Mouse (Mus musculus) gonadal fat pad, adult 2 months (tissue): ENCODE data around the gene Prkra. TPM values are rescaled to one million over a fixed set of nuclear protein-coding genes. Genes with fewer than 3 reads are reported as not detected.

ENCODE experiments used
- DNase-seq: peaks from one replicate; pipeline ENCODE4 v3.0.0-alpha.2; 2012; ENCODE audit warnings: low read depth
- polyA plus RNA-seq: library from polyadenylated mRNA; depleted of rRNA; stranded (reverse); fragments of >200 nt; gene quantifications from 2 replicates; pipeline ENCODE4 v1.2.3, GENCODE M21; 2012; rRNA removed

The Prkra gene
- polyA plus RNA-seq = 26.0 and 29.3 TPM in 2 replicates

DNA sequence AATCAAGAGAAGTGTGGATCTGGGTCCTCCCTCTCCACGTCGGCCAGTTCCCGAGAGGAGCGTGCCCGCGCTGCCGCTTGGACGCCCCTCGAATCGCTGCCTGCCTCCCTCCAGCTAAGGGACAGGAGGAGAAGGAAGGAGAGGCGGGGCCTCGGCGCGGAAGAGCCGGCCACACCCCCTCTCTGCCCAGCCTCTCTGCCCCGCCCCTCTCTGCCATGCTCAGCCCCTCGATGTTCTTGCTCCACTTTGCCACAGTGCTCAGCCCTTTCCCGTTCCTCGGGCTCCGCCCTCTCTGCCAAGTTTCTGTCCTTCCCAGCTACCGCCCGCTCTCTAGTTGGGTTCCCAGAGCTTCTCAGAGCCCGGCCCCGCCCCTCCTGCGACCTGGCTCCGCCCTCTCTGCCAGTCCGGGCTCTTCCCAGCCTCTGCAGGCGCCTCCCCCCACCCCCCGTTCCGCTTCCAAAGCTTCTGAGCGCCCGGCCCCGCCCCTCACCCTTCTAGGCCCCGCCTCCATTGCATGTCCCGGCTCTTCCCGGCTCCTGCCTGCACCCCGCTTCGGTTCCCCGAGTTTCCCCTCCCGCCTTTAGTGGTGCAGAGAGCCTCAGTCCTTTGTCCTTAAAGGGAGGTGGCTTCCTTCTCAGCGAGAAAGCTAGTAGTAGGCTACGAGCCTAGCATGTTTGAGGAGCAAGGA lies at the start of gene Prkra, which contains the start of gene Pjvk:
Gene Prkra, minus strand, starts transcription at position 133 of the 688 bp plus-strand sequence.
Gene Pjvk, plus strand, starts transcription at position 594 of the 688 bp plus-strand sequence.
- DNase-seq = no peak

DNA sequence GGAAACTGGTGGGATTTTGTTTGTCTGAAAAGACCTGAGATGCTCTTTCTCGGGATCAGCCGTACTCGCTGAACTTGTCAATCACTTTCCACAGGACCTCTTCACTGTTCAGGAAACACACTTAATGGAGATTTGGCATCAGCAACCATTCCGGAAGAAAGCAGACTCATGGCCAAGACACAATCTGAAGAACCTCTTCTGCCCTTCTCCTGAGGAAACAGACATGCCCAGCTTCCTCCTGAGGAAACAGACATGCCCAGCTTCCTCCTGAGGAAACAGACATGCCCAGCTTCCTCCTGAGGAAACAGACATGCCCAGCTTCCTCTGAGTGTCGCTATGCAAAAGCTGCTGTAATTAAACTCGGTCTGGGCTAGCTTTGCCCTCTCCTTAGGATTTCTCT lies 47.5 kb upstream of the Prkra start:
- no peak for DNase-seq

DNA sequence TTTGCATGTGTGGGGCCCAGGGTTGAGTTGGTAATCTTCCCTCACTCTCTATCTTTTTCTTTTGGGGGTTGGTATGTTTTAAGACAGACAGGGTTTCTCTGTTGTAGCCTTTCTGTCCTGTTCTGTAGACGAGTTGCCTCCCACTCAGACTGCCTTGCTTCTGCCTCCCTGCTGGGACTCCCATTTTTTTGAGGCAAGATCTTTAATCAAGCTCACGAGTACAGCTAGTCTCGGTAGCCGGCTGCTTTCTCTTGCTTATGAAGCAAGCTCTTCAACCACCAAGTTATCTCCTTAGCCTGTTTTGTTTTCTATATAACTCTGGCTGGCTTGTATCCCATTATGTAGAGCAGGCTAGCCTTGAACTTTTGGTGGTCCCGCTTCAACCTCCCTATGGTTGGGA lies 46.0 kb upstream of the Prkra start:
- DNase-seq = no peak

DNA sequence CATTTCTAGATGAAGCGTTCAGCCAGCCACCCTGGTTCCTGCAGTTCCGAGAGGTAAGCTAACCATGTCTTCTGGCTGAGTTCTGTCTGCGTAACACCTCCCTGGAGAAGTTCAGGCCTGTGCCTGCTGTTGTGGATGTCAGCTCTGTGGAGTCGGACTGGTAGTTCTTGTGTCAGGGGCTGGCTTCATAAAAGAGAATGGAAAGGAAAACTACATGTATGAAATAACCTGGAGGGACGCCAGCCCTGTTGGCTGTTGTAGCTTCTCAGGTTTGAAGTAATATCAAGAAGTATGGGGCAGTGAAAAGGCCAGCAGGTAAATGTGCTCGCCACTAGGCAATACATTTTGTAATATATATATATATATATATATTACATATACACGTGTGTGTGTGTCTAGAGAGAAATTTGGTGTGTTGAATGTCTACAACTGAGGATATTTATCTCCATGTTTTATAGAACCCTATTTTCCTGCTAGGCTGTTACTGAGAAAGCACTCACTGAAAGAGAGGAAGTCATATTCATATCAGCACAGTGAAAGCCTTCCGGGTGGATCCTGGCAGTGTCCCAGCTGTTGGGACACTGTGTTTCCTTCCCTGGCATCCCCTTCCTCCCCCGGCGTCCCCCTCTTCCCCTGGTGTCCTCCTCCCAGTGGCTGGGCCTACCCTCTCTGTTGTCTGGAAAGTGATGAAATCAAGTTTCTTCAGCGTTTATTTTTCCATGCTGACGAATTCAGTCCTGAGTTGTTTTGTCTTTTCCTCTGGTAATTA lies 42.8 kb upstream of the Prkra start:
- DNase-seq = no peak

DNA sequence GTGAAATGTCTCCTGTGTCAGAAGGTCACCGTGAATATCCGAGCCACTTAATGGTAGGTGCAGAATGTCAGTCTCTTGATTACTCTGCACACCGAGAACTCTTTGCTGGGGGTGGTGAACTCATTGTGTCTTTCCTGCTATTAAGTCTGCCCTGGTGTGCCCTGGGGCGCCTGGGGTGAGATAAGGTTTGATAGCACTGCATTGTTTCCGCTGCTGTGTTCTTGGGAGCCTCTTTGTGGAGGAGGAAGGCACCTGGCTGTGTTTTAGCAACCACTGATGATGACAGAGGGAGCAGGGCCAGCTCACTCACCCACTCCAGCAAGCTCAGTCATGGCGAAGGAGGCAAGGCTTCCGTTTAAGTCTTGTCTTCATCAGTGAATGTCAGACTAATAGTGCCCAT lies 40.3 kb upstream of the Prkra start:
- no peak for DNase-seq

DNA sequence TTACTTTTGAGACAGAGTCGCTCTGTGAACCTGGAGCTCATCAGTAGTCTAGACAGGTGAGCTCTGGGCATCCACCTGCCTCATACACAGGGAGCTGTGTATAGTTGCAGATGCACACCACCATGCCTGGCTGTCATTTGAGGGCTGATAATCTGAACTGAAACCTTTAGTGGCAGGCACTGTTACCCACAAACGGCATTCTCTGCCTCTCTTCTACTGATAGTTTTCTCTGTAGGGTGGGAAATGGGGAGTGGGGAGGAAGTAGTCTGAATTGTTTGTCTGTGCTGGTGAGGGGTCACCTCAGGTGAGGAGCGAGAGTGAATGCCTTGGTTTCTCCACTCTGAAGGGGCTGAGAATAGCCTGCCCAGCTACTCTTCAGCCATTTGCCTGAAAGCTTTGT lies 39.8 kb upstream of the Prkra start:
- DNase-seq = no peak

DNA sequence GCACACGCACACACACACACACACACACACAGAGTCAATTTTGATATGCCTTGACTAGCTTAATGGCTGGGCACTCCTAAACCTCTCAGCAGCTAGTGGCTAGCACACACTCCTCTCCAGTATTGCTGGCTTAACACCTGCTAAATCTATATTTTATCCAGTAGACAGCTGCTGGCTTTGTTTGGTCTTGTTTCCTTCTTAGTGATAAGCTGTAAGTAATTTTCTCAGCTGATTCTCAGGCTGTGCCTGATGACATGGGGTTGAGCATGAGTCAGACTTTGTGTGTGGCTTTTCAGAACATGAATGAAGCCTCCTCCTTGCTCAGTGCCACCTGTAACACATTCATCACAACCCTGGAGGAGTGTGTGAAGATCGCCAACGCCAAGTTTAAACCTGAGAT lies 39.2 kb upstream of the Prkra start:
- no peak for DNase-seq

DNA sequence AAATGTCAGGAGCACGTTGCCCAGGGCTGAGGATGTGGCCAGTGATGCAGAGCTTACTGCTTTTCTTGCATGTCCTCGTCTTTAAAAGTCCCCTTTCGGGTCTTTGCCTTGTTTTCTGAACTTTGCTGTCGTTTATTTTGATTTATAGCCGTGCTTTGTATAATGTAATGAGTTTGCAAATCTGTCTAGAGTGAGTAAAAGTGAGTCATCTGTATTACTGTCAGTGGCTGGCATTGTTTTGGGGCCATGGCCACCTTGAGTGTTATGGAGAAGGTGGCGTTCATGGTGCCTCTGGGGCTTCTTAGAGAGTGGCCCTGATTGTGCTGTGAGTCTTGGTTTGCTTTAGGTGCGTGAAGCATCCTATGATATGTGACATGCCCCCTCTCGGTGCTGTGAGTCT lies 34.5 kb upstream of the Prkra start:
- DNase-seq = no peak

DNA sequence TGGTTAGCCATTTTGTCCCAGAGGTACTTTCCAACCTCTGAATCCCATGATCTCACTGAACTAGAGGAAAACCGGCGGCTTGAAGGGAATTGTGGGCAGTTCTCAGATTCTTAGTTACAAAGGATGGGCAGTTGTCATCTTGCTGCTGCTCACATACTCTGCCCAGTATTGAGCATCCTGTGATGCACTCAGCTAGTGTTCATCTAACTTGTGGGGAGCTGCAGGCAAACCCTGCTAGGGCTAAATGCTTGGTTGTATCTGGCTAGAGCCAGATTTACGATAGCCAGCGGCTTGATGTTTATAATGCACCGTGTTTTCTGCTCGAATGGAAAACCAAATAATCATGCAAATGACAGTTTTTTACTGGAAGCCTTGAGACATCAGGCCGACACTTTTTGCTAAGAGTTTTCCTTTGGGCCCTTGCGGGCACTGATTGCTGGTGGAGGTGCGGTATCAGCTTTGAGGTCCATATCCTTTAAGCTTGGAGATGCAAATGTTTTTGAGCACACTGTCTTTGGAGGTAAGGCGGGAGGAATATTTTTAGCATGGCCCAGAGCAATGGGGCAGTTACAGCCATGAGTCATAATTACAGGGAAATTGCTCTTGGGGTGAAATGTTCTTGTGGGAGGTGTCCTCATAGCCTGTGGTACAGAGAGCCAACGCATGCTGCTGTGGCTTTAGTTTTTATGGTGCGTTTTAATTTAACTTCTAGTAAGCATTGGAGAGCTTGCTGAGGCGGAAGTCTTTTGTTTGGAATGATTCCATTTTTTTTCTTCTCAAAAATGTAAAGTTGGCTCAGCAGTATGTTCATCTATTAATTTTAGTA lies 28.8 kb upstream of the Prkra start:
- DNase-seq = no peak

DNA sequence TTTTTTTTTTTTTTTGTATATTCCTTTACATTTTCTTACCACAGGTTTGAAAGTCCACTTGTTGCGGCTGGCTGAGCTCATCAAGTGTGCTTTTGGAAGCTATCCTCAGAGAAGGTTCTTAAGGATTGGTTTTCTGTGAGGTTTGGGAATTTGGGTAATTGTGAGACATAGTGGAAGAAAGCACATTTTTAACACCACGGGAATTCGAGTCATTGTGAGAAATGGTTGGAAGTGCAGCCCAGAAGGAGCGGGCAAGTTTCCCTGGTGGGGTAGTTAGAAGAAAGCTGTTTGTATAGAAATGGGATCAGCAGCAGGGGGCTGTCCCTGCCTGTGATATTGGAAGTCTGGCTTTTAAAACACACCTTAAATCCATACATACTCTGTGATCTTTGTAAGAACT lies 28.1 kb upstream of the Prkra start:
- no peak for DNase-seq

DNA sequence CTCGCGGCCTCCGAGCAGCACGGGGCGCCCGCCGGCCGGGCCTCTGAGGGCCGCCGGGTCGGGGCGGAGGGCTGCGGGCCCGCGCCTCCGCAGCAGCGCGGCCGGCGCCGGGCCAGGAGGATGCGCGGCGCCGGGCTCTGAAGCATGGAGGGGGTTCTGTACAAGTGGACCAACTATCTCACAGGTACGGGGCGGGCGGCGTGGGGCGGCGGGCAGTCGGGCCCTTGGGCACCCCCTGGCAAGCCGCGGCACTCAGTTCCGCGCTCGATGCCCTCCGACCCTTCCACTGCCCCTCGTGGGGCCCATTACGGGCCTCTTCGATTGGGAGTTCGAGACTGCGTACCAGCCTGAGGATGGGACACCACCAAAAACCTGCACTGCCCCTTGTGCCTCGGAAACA lies 27.6 kb upstream of the Prkra start:
- no peak for DNase-seq

DNA sequence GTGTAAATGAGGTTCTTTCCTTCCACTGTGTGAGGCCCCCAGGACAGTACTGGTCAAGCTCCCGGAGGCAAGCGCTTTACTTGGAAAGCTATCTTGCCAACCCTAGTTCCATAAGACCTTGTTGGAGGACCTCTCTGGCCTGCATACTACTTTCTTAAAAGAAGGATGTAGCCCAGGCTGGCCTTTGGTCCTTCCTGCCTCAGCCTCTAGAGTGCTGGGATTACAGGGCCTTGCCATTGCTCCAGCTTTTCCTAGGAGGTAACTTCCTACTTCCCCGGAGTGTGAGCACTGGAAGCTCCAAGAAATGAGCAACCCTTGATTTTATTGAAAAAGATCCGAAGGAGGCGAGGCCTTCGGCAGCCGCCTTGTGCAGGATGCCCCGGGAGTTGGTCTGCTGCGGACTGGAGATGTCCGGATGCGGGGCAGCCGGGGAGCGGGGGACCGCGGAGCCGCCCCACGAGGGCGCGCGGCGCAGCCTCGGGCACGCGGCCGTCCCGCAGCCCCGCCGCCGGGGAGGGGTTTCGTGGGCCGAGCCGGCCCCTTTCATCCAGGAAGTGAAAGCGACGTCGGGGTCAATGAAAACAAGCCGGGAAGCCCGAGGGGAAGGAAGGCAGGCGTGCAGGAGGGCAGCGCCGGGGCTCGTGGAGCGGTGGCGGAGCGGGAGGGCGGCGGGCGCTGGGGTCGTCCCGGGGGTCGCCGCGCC lies 27.1 kb upstream of the Prkra start, which contains the start of gene Plekha3:
Gene Plekha3, plus strand, starts transcription at position 557 of the 703 bp plus-strand sequence.
- no peak for DNase-seq

DNA sequence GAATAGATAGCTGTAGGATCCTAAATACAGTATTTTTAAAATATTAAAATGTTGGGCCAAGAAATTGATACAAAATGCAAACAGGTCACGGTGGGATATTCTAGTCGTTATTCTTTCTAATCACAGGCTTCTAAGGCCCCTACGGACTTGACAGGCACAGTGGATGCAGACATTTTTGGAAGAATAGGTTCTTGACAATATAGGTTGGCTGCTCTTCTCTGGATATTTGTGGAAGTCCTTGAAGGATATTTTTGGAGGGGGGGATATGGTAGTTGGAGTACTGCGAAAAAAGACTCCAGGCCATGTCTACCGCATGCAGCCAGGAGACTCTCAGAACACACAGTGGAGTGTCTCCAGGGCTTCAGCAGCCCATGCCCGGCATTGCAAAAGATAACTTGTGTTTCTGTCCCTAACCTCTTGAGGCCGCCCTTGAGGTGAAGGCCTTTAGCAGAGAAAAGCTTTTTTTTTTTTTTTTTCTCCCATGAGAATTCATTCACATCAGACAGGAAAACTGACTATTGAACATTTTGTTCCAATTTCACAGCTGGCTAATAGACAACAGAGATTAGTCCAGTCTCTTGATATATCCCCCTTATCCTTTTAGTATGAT lies 25.8 kb upstream of the Prkra start:
- no peak for DNase-seq

DNA sequence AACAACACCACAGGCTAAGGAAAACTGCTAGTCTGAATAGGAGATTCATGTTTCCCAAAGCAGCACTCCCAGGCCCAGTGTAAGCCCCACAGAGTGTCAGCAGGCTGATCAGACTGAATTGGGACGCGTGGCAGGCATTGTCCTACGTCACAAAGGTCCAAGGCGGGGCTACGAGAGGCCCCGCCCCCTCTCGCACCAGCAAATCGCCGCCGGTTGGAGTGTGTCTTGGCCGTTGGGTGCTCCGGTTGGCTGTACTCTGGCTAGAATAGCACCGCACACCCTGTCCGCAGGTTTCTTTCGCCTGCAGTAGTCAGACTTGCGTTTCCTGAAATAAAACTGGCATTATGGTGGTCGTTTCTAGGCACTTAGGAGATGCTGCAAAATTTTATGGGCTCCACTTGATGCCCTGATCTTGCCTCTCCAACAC lies 25.2 kb upstream of the Prkra start, which contains the start of gene Fkbp7:
Gene Fkbp7, minus strand, starts transcription at position 151 of the 427 bp plus-strand sequence.
- DNase-seq = no peak

DNA sequence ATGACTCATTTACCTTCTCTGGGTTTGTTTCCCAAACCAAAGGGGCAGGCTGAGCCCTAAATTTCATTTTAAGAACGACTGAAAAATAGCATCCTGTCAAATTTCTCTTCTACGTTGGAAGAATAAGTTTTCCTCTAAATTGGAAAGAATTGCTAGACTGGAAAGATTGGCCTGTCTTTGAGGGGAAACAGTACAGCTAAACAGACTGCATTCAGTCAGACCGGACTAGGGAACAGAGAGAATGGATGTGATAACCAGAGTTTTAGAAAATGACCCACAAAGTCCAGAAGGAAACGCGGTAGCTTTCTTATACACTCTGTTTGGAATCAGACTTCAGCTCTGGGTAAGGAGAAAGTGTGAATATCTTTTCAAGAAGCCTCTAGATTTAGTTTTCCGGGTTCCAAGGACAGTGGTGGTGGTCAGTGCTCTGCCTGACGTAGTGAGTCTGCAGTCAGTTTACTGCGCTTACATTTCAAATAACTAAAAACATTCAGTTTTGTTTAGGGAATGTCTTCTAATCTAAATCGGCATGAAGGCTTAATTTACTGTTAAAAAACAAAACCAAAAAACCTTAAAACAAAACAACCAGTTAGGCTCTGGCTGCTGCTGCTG lies 24.4 kb upstream of the Prkra start:
- DNase-seq = no peak

DNA sequence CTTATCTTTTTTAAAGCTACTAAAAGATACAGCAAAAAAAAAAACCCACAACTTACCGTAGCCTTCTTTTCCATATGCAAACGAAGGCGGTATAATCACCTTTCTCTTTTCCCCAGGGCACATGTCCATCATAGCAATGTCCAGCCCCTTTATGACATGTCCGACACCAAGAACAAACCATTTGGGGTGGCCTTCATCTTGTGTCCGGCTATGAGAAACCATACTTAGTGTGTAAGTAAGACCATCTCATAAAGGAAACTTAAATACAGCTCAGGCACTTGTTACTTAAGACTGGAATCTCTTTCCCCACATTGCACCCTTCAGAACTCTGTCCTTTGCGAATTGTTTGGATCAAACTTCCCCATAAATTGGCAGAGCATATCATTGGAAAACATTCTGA lies 23.8 kb upstream of the Prkra start:
- DNase-seq = no peak

DNA sequence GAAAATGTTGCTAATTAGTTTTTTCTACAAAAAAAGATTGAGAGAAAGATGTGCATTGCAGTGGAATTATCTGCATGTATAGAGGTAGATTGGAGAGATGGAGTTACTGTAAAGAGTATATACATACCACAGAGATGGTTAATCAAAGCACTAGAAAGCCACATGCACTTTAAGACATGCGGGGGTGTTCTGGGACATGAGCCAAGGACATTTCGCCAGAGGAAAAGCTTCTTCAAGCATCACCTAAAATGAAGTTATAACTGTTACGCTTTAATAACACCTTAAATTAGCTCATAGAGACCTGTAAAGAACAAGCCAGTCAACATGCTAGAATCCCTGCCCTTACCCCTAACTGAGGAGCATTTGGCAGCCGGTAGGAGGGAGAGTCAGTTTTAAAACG lies 19.4 kb upstream of the Prkra start:
- DNase-seq = no peak

DNA sequence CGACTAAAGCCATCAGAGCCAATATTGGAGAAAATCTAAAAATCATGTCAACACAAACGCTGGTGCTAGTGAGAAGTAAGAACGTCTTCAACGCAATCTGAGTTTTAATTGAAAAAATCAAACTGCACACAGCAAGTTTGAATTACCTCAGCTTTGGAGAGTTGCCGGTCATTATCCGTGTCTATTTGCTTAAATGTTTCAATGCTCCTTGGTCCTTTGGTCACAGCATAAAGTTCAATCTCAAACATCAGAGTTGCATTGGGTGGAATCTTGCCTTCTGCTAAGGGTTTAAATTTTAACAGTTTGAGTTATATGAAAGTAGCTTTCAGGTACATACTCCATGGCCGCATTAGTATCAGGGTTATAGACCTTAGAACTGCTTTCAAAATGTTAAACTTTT lies 17.7 kb upstream of the Prkra start:
- DNase-seq = no peak

DNA sequence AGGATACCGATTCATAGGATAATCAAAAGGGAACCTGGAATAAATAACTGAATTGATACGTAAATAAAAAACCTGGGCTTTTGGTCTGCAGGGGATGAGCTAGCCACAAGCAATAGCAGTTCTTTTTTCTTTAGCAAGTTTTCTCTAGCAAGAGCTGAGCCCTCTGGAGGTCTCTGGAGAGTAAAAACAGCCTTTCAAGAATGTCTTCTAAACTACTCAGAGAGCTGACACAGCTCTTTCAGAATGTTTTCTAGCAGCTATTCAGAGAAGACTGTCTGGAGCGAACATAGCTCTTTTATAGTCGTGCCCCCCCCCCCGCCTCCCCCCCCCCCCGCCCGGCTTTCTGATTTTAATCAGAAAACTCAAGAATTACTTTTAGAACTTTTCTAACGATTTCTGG lies 11.6 kb upstream of the Prkra start:
- DNase-seq = no peak

DNA sequence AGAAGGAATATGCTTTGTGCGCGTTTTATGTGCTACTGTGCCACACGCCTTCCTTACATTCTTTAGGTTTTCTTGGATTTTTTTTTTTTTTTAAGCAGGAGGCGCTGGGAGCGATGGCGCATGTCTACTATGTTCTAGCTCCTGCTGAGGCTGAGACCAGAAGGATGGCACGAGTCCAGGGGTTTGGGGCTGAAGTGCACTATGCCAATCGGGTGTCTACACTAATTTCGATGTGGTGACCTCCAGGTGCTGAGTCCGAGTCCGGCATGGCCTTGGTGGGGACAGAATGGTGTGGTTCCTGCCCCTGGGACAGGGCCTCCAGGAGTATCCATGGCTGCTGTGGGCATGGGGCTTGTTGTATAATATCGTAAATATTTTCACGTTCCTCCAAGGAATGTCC lies 10.7 kb upstream of the Prkra start:
- no peak for DNase-seq

DNA sequence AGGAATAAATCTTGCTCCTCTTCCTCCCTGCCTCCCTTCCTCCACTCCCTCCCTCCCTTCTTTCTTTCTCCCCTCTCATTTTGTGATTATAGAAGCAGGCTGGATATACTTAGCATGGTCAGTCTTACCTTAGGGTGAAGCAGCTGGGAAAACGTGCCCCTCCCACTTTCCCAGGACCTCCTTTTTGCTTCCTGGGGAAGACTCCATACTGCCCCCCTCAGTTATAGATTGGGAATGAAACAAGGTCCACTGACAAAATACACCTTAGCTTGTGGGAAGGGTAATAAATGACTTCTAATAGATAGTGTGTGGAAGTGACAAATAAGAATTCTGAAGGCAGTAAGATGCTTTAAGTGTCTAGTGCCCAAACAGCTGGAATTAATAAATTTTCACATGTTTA lies 8.2 kb upstream of the Prkra start:
- no peak for DNase-seq
